Mouse (Mus musculus) CH12.LX (cell line): Measurements from ENCODE around the gene Plau. TPM values are rescaled to one million over a fixed set of nuclear protein-coding genes. Genes with fewer than 3 reads are reported as not detected.

ENCODE experiments used
- DNase-seq: peaks from one replicate; pipeline ENCODE4 v3.0.0-alpha.2; 2013; ENCODE audit errors: extremely low read depth
- H3K27ac ChIP-seq: 2 replicates; pipeline ENCODE4 v1.5.1; 2012; ENCODE audit warnings: low read depth, mild to moderate bottlenecking, control low read depth, moderate library complexity; ENCODE audit not compliant: insufficient read depth
- H3K27me3 ChIP-seq: replicated peaks from 2 replicates; pipeline ENCODE3; 2012; ENCODE audit warnings: inconsistent platforms
- H3K36me3 ChIP-seq, 2 experiments: replicated peaks in 1 of 2; 2 replicates each; pipeline versions ENCODE3 to v1.6.1; 2012; ENCODE audit warnings: inconsistent platforms in 1 of 2, low read length in 1 of 2, mild to moderate bottlenecking in 1 of 2, mixed read lengths in 1 of 2, moderate library complexity in 1 of 2; ENCODE audit not compliant: control insufficient read depth in 1 of 2, insufficient read depth in 1 of 2
- H3K4me1 ChIP-seq, 2 experiments: 2 replicates each; pipeline ENCODE4 v1.6.1; 2012; ENCODE audit warnings: inconsistent platforms in 1 of 2, moderate library complexity in 1 of 2; ENCODE audit not compliant: insufficient read depth in 2 of 2, control insufficient read depth in 1 of 2
- H3K4me2 ChIP-seq: 2 replicates; pipeline ENCODE4 v1.6.1; 2012; ENCODE audit warnings: low read depth, mild to moderate bottlenecking, control low read depth; ENCODE audit not compliant: poor library complexity, insufficient read depth, severe bottlenecking
- H3K4me3 ChIP-seq, 3 experiments: fragments of 150-350 bp in 1 of 3; sonication (generic) in 1 of 3; replicated peaks in 1 of 3; 2 replicates each; pipeline versions ENCODE3 to v1.5.1; 2011 to 2012; ENCODE audit warnings: low read depth in 2 of 3, low read length in 2 of 3, mild to moderate bottlenecking in 2 of 3, moderate library complexity in 2 of 3, control low read depth in 1 of 3, improper control_type of control experiment in 1 of 3, inconsistent platforms in 1 of 3, mixed read lengths in 1 of 3; ENCODE audit not compliant: poor library complexity in 1 of 3
- H3K79me2 ChIP-seq: replicated peaks from 2 replicates; pipeline ENCODE4 v1.6.1; 2012; ENCODE audit warnings: mild to moderate bottlenecking, moderate library complexity; ENCODE audit not compliant: control insufficient read depth, poor library complexity, insufficient read depth, severe bottlenecking; ENCODE audit errors: extremely low read depth
- H3K9ac ChIP-seq: 2 replicates; pipeline ENCODE4 v1.6.1; 2012; ENCODE audit warnings: low read depth, mild to moderate bottlenecking, control low read depth, moderate library complexity; ENCODE audit not compliant: insufficient read depth
- H3K9me3 ChIP-seq: replicated peaks from 2 replicates; pipeline ENCODE3; 2012; ENCODE audit warnings: low read length, inconsistent platforms, mixed read lengths
- BHLHE40 ChIP-seq: IDR thresholded peaks from 2 replicates; pipeline ENCODE4 v1.6.1; 2011; ENCODE audit warnings: mild to moderate bottlenecking, low read depth, low read length, improper control_type of control experiment
- CHD1 ChIP-seq: IDR thresholded peaks from 2 replicates; pipeline ENCODE4 v1.6.1; 2012; ENCODE audit warnings: low read depth, low read length, improper control_type of control experiment, inconsistent platforms
- ELF1 ChIP-seq: IDR thresholded peaks from 2 replicates; pipeline ENCODE4 v1.6.1; 2014; ENCODE audit warnings: low read depth, mild to moderate bottlenecking, inconsistent platforms, low read length, improper control_type of control experiment
- ETS1 ChIP-seq: conservative IDR thresholded peaks from 2 replicates; pipeline ENCODE4 v1.6.1; 2012; ENCODE audit warnings: low read depth, mild to moderate bottlenecking, inconsistent platforms, low read length, improper control_type of control experiment, moderate library complexity
- IRF4 ChIP-seq: IDR thresholded peaks from 2 replicates; pipeline ENCODE4 v1.6.1; 2014; ENCODE audit warnings: low read depth, mild to moderate bottlenecking, inconsistent platforms, low read length, improper control_type of control experiment
- MAFK ChIP-seq: IDR thresholded peaks from 2 replicates; pipeline ENCODE4 v1.6.1; 2011; ENCODE audit warnings: low read length, improper control_type of control experiment; ENCODE audit not compliant: insufficient replicate concordance
- MEF2A ChIP-seq: IDR thresholded peaks from 2 replicates; pipeline ENCODE4 v1.6.1; 2014; ENCODE audit warnings: low read depth, mild to moderate bottlenecking, inconsistent platforms, low read length, improper control_type of control experiment, borderline replicate concordance
- MXI1 ChIP-seq: IDR thresholded peaks from 2 replicates; pipeline ENCODE4 v1.6.1; 2011; ENCODE audit warnings: mild to moderate bottlenecking, low read depth, low read length, improper control_type of control experiment
- NELFE ChIP-seq: IDR thresholded peaks from 2 replicates; pipeline ENCODE4 v1.6.1; 2011; ENCODE audit warnings: low read depth, low read length, improper control_type of control experiment
- NRF1 ChIP-seq: IDR thresholded peaks from 2 replicates; pipeline ENCODE4 v1.6.1; 2014; ENCODE audit warnings: low read depth, mild to moderate bottlenecking, inconsistent platforms, low read length, improper control_type of control experiment, moderate library complexity
- PAX5 ChIP-seq: IDR thresholded peaks from 2 replicates; pipeline ENCODE4 v1.6.1; 2012; ENCODE audit warnings: low read length, inconsistent platforms, mixed read lengths
- POLR2A ChIP-seq: IDR thresholded peaks from 2 replicates; pipeline ENCODE4 v1.6.1; 2011; ENCODE audit warnings: low read depth, mild to moderate bottlenecking, improper control_type of control experiment, low read length
- RAD21 ChIP-seq: IDR thresholded peaks from 2 replicates; pipeline ENCODE4 v1.6.1; 2011; ENCODE audit warnings: low read depth, mild to moderate bottlenecking, low read length, improper control_type of control experiment, moderate library complexity
- SIN3A ChIP-seq: IDR thresholded peaks from 2 replicates; pipeline ENCODE4 v1.6.1; 2012; ENCODE audit warnings: low read length, improper control_type of control experiment, inconsistent platforms
- SMC3 ChIP-seq: IDR thresholded peaks from 2 replicates; pipeline ENCODE4 v1.6.1; 2011; ENCODE audit warnings: low read depth, low read length, improper control_type of control experiment
- TBP ChIP-seq: conservative IDR thresholded peaks from 2 replicates; pipeline ENCODE4 v1.6.1; 2011; ENCODE audit warnings: low read depth, low read length, improper control_type of control experiment
- TCF12 ChIP-seq: IDR thresholded peaks from 2 replicates; pipeline ENCODE4 v1.6.1; 2014; ENCODE audit warnings: low read depth, mild to moderate bottlenecking, inconsistent platforms, low read length, improper control_type of control experiment
- ZC3H11A ChIP-seq: IDR thresholded peaks from 2 replicates; pipeline ENCODE4 v1.6.1; 2012; ENCODE audit warnings: low read depth, mild to moderate bottlenecking, inconsistent platforms, low read length, improper control_type of control experiment
- ZNF384 ChIP-seq: IDR thresholded peaks from 2 replicates; pipeline ENCODE4 v1.6.1; 2012; ENCODE audit warnings: low read depth, low read length, improper control_type of control experiment, inconsistent platforms
- dilution Hi-C: fragments of 300-500 bp; cut with MboI; formaldehyde crosslinking; loops from 2 replicates; pipeline ENCODE4 v1.14.3; 2020; ENCODE audit warnings: low sequenced_read_pairs; ENCODE audit not compliant: extremely low pct_unique_long_range_greater_than_20kb, extremely low pct_ligation_motif_present
- in situ Hi-C: fragments of 300-500 bp; cut with MboI; formaldehyde crosslinking; loops from 3 replicates; pipeline ENCODE4 v1.14.3; 2019; ENCODE audit warnings: low sequenced_read_pairs, low pct_ligation_motif_present, low pct_unique_long_range_greater_than_20kb, mixed read lengths
- polyA plus RNA-seq: library from polyadenylated mRNA; unstranded; fragments of >175 nt; gene quantifications from 2 replicates; pipeline ENCODE4 v1.2.1, GENCODE M21; 2012; ENCODE audit warnings: low read depth; ENCODE audit not compliant: insufficient read length
- total RNA-seq, 2 experiments: library from RNA; depleted of rRNA; stranded (reverse); fragments of 300-350 nt in 1 of 2; fragments of >200 nt in 1 of 2; gene quantifications; 2 replicates each; pipeline ENCODE4 v1.2.3; 2012 to 2014

The Plau gene
- total and polyA plus RNA-seq, 3 experiments: 1.8 to 2.8 (median 2.4) TPM

- no peak for DNase-seq
- peaks cover 44 to 80% of the 10 kb centered on the region in 2 experiments for H3K36me3 ChIP-seq
Measured at GRCm38 (mm10) chr14:20789593-20789992, 46.9 kb upstream of the Plau start.

DNA sequence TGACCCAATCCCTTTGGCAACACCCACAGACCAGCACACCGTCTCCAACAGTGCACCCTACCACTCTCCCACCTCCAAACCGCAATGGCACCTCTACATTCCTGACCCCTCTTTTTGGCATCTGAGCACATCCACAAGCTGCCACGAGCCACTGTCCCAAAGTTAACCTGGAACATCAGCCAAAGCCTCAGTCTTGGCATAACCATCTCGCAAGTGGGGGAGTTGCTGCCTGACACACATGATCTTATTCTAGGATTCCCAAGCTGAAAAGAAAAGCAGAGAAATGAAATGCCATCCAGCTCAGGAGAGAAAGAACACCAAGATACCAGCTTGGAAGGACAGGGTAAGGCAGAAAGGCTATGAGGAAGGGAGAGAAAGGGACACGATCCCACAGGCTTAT lies 46.0 kb upstream of the Plau start:
- H3K79me2 ChIP-seq: peaks cover 7% of the 10 kb centered on the region; the same call in 1 of the 2 replicates
- no peaks in the 10 kb centered on the region for H3K27me3 ChIP-seq
- no peaks in the 10 kb centered on the region for H3K9me3 ChIP-seq
- H3K36me3 ChIP-seq: peaks cover 40 to 71% of the 10 kb centered on the region in 2 experiments
- no peak overlapping the region for H3K4me3 ChIP-seq
- no peak overlapping the region for H3K4me2 ChIP-seq
- no peak for TF ChIP-seq MAFK
- TF ChIP-seq ZC3H11A: no peak
- no peak for TF ChIP-seq PAX5
- TF ChIP-seq BHLHE40: no peak
- TF ChIP-seq POLR2A: no peak
- no peak for TF ChIP-seq IRF4
- TF ChIP-seq ELF1: no peak
- TF ChIP-seq ZNF384: no peak
- TF ChIP-seq TCF12: no peak
- TF ChIP-seq, all 38 proteins: peak for 0
- in situ Hi-C loops: loop anchor here (25.0 kb wide), 1 partner anchor 222 kb away; no protein-coding TSS in a partner anchor
- no peak overlapping the region for H3K9ac ChIP-seq
- H3K4me1 ChIP-seq: peaks cover 17 to 69% of the 10 kb centered on the region in 2 experiments
- no peak for DNase-seq
- dilution Hi-C loops: no loop called here
- no peak overlapping the region for H3K27ac ChIP-seq

More at GRCm38 (mm10) chr14:20789593-20789992, 46.9 kb upstream of the Plau start:
- no peaks in the 10 kb centered on the region for H3K27me3 ChIP-seq
- no peak overlapping the region for H3K4me2 ChIP-seq
- H3K4me3 ChIP-seq: no peak overlapping the region
- peaks cover 7% of the 10 kb centered on the region; the same call in 1 of the 2 replicates for H3K79me2 ChIP-seq
- H3K9ac ChIP-seq: no peak overlapping the region
- H3K27ac ChIP-seq: no peak overlapping the region
- no peaks in the 10 kb centered on the region for H3K9me3 ChIP-seq
- dilution Hi-C loops: no loop called here
- TF ChIP-seq SIN3A (no peak), SMC3 (no peak), NRF1 (no peak), NELFE (no peak)
- in situ Hi-C loops: loop anchor here (25.0 kb wide), 1 partner anchor 223 kb away; no protein-coding TSS in a partner anchor
- peaks cover 21 to 77% of the 10 kb centered on the region in 2 experiments for H3K4me1 ChIP-seq

DNA sequence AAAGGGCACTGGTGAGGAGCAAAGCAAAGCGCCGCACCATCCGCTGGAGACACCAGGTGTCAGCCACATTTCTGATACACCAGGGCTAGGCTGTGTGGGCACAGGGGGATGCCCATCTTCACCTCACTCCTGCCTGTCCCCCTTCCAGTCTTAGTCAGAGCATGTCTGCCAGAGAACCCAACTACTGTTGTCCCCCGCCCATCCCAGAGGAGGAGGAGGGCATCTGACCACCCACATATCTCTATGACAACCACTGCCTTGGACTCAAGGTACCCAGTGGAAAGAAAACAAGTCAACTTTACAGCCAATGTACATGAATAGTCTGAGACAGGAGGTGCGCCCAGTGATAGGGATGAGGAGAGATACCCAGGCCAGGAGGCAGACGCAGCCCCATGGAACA lies 45.5 kb upstream of the Plau start:
- DNase-seq: no peak
- dilution Hi-C loops: no loop called here
- Histone ChIP-seq H3K27me3 (no peaks in the 10 kb centered on the region), H3K9me3 (no peaks in the 10 kb centered on the region), H3K36me3 (peaks cover 36 to 65% of the 10 kb centered on the region in 2 experiments), H3K27ac (no peak overlapping the region), H3K4me3 (no peak overlapping the region), H3K79me2 (peaks cover 7% of the 10 kb centered on the region; the same call in 1 of the 2 replicates), H3K4me1 (peaks cover 18 to 69% of the 10 kb centered on the region in 2 experiments), H3K9ac (no peak overlapping the region), H3K4me2 (no peak overlapping the region)
- TF ChIP-seq TBP (no peak), MXI1 (no peak), POLR2A (no peak), ZC3H11A (no peak), BHLHE40 (no peak), RAD21 (no peak), ETS1 (no peak), NRF1 (no peak), MEF2A (no peak), CHD1 (no peak), NELFE (no peak)
- in situ Hi-C loops: loop anchor here (25.0 kb wide), 1 partner anchor 221 kb away; no protein-coding TSS in a partner anchor
